Mouse (Mus musculus) bone marrow macrophage, adult 2 months (primary cell): Measurements from ENCODE around the gene Slc25a48.

Source experiments
- CTCF ChIP-seq: IDR thresholded peaks from 2 replicates; pipeline ENCODE4 v1.5.1; 2012; ENCODE audit warnings: low read depth, mild to moderate bottlenecking, low read length, moderate library complexity
- POLR2A ChIP-seq: IDR thresholded peaks from 2 replicates; pipeline ENCODE4 v1.6.1; 2012; ENCODE audit warnings: mild to moderate bottlenecking, low read depth, low read length, borderline replicate concordance

DNA sequence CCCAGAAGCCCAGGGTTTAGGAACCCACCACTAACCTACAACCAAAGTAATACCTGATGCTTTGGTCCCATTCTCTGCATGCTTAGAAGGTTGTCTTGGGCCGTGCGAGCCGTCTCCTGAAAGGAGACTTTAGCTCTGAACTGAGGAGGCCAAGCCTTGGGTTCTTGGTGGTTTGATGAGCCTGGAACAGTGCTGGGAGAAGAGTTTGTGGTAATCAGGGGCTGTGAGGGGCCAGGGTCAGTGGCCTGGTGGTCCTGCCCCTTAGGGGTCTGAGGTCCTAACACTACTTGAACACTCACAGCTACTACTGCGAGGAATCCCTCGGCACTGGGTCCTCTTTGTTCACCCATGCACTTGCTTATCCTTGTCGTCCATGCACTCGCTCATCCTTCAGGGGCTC is 29.6 kb downstream of the Slc25a48 start:
- no peak for TF ChIP-seq CTCF
- no peak for TF ChIP-seq POLR2A
